Mouse (Mus musculus) bone marrow, adult 2 months (tissue): ENCODE measurements around the gene Jam3.

Experiments
- CTCF ChIP-seq: fragments of 200-500 bp; IDR thresholded peaks from 2 replicates; pipeline ENCODE4 v1.5.1; 2011; ENCODE audit warnings: low read length, control low read depth; ENCODE audit not compliant: control insufficient read depth, insufficient read depth
- POLR2A ChIP-seq: fragments of 200-500 bp; IDR thresholded peaks from 2 replicates; pipeline ENCODE4 v1.6.1; 2011; ENCODE audit warnings: low read depth, mild to moderate bottlenecking, control low read depth, low read length, borderline replicate concordance; ENCODE audit not compliant: control insufficient read depth

- TF ChIP-seq CTCF (no peak), POLR2A (no peak)
Measured at GRCm38 (mm10) chr9:27191501-27191981, 36.3 kb upstream of the Jam3 start.
